Mouse (Mus musculus) liver, embryonic 16.5 days (tissue): ENCODE measurements around the gene Slc35d3. TPM values are rescaled to one million over a fixed set of nuclear protein-coding genes. Genes with fewer than 3 reads are reported as not detected.
A peak's percentile ranks its signal among the peaks of the same experiment; 100 is the strongest.

Experiments
- ATAC-seq: fragments of 200-750 bp; cut with Nextera tagmentation; 2 replicates; pipeline ENCODE4 v1.8.0; 2017; ENCODE audit warnings: low read depth, mild to moderate bottlenecking, moderate number of reproducible peaks, moderate library complexity
- H3K27ac ChIP-seq: fragments of 300-500 bp; sonication (generic); 2 replicates; pipeline ENCODE4 v1.5.1; 2014; ENCODE audit warnings: mild to moderate bottlenecking, low read length
- H3K27me3 ChIP-seq: fragments of 300-500 bp; sonication (generic); 2 replicates; pipeline ENCODE4 v1.6.1; 2014; ENCODE audit warnings: low read depth, low read length, mixed read lengths; ENCODE audit not compliant: control insufficient read depth, insufficient read depth
- H3K36me3 ChIP-seq: fragments of 300-500 bp; sonication (generic); 2 replicates; pipeline ENCODE4 v1.6.1; 2014; ENCODE audit warnings: mild to moderate bottlenecking; ENCODE audit not compliant: control insufficient read depth, insufficient read depth
- H3K4me1 ChIP-seq: fragments of 300-500 bp; sonication (generic); 2 replicates; pipeline ENCODE4 v1.6.1; 2014; ENCODE audit warnings: low read depth, low read length, mixed read lengths; ENCODE audit not compliant: control insufficient read depth
- H3K4me2 ChIP-seq: fragments of 300-500 bp; sonication (generic); 2 replicates; pipeline ENCODE4 v1.6.1; 2014; ENCODE audit warnings: low read depth, low read length, mixed read lengths
- H3K4me3 ChIP-seq: fragments of 300-500 bp; sonication (generic); 2 replicates; pipeline ENCODE4 v1.5.1; 2014; ENCODE audit warnings: low read depth, mild to moderate bottlenecking, low read length
- H3K9ac ChIP-seq: fragments of 300-500 bp; sonication (generic); 2 replicates; pipeline ENCODE4 v1.6.1; 2014; ENCODE audit warnings: low read depth, low read length
- H3K9me3 ChIP-seq: fragments of 300-500 bp; sonication (generic); replicated peaks from 2 replicates; pipeline ENCODE4 v1.6.1; 2016; ENCODE audit warnings: low read length; ENCODE audit not compliant: control insufficient read depth
- WGBS: fragments of 180-500 bp; shearing (Covaris S2); extraction: QIAGEN DNeasy Blood & Tissue Kit; methylation state at CpG from one replicate; pipeline ENCODE4 v1.1.7; 2014; ENCODE audit not compliant: insufficient replicate concordance; 5-methylcytosine and 5-hydroxymethylcytosine counted together
- polyA plus RNA-seq: library from polyadenylated mRNA; unstranded; fragments of >200 nt; fragmentation: Nextera tagmentation; extraction: Ambion mirVana; gene quantifications from 2 replicates; pipeline ENCODE4 v1.2.1, GENCODE M21; 2015

The Slc35d3 gene
- polyA plus RNA-seq, 1 experiment from 2014 or later = 1.7 TPM

DNA sequence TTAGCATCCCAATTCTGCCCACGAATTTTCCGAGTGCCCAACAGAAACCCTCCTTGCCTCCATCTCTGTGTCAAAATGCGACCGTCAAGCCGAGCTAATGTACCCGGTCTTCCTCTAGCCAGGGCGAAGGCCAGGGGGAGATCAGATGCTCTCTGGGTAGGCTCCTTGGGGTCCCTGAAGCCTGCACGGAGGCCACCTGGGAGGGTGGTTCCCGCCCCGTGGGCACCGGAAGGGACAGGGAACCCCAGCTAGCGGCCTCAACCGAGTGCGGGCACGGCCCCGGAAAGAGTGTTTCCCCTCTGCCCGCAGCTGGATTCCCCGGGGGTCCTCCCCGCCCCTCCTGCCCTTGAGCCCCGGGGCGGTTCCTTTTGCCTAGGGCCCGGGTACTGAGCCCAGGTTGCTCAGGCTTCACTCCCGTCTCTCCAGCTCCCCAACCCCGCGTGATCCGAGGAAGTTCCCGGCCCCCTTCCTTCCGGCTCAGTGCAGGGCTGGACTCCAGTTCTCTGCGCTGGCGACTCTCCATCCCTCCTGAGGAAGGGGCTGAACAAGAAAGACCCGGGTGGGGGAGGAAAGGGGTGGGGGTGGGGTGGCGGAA lies 1.4 kb downstream of the Slc35d3 start:
- H3K4me1 ChIP-seq = peaks cover 6% of the 10 kb centered on the region
- peak overlapping the region; percentile 72 for H3K4me2 ChIP-seq
- peaks cover 49% of the 10 kb centered on the region for H3K27me3 ChIP-seq
- WGBS = under 1% methylated on average over 32 of the region's 32 CpGs
- peak; percentile 24; the same call in 1 of the 2 replicates for ATAC-seq
- no peaks in the 10 kb centered on the region for H3K36me3 ChIP-seq
- H3K9ac ChIP-seq = no peak overlapping the region
- no peaks in the 10 kb centered on the region for H3K9me3 ChIP-seq
- peak overlapping the region; percentile 50 for H3K4me3 ChIP-seq
- no peak overlapping the region for H3K27ac ChIP-seq

GRCm38 (mm10) chr10:19848928-19849770 lies 2.1 kb downstream of the Slc35d3 start:
- Histone ChIP-seq H3K4me2 (peak overlapping the region; percentile 72), H3K9me3 (no peaks in the 10 kb centered on the region), H3K36me3 (no peaks in the 10 kb centered on the region), H3K27me3 (peaks cover 49% of the 10 kb centered on the region), H3K27ac (no peak overlapping the region), H3K4me3 (peak overlapping the region; percentile 50), H3K4me1 (peaks cover 6% of the 10 kb centered on the region), H3K9ac (no peak overlapping the region)
- WGBS = 4% methylated on average over 44 of the region's 44 CpGs
- no peak for ATAC-seq

DNA sequence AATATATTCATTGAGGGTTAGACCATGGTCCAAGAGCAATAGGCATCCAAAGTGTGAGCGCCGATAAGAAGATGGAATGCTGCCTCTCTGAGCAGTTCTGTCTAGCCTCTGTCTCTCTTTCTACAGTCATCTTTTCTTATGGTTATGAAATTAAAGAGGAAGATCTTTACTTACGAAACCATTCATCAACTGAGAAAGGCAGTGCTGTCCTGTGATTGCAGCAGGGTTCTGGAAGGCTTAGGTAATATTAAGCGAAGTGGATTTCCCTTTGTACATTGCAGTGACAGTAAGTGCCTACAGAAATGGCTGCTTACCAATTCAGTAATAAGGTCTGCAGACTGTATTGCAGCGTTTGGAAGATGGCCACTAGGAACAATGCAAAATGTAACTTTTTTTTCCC lies 11.4 kb downstream of the Slc35d3 start:
- Histone ChIP-seq H3K4me1 (no peaks in the 10 kb centered on the region), H3K9me3 (no peaks in the 10 kb centered on the region), H3K27ac (no peak overlapping the region), H3K27me3 (no peaks in the 10 kb centered on the region), H3K4me2 (no peak overlapping the region), H3K4me3 (no peak overlapping the region), H3K9ac (no peak overlapping the region), H3K36me3 (no peaks in the 10 kb centered on the region)
- no peak for ATAC-seq
- WGBS = 69% methylated on average over 5 of the region's 5 CpGs

DNA sequence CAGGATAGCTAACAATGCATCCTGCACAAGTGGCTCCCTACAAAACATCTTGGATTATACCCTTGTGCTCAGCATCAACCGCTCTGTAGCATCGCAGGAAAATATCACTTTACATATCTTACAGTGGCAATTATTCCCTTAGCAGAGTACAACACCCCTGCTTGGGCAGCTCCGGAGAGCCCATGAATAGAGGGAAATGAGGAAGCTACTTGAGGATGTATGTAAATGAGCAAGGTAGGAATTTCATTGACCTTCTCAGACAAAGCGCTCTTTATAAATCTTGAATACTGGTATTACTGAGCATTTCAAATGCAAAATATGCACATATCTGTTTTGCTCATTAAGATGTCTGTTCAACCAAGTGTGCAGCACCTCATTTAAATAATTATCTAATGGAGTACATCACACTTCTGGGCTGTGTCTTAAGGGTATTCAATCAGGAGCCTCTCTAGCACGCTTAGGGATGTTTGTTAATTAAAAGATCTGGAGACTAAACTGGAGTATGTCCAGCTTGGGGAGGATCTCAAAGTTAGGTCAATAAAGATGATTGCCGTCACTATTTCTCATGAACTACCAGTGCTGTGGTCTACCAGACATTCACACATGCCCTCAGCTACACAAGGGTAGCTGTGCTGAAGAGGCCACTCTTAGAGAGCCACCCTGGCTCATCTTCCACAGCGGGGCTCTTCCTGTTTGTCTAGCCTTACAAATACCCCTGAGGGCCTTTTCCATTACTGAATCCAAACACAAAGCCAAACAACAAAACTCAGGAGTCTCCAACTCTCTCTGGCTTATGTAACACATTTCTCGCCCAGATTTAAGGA lies 15.2 kb downstream of the Slc35d3 start:
- H3K9me3 ChIP-seq = no peaks in the 10 kb centered on the region
- WGBS = 68% methylated on average over 8 of the region's 8 CpGs
- no peak overlapping the region for H3K27ac ChIP-seq
- no peaks in the 10 kb centered on the region for H3K36me3 ChIP-seq
- no peak overlapping the region for H3K9ac ChIP-seq
- H3K4me2 ChIP-seq = no peak overlapping the region
- no peak overlapping the region for H3K4me3 ChIP-seq
- ATAC-seq = no peak
- H3K4me1 ChIP-seq = no peaks in the 10 kb centered on the region
- no peaks in the 10 kb centered on the region for H3K27me3 ChIP-seq

DNA sequence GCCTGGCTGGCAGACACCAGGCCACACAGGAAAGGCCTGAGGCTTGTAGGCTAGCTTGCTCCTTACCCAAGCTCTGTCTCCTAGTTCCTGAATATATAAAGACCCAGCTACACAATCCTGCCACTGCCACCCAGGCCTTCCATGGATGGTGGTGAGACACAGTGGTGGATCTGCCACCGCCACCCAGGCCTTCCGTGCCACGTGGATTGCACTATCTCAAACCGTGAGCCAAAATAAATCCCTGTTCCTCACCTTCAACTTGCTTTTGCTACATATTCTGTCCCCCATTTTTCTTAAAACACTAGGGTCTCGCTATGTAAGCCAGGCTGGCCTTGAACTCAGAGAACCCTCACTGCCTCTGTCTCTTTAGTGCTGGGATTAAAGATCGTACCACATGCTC lies 17.0 kb downstream of the Slc35d3 start:
- Histone ChIP-seq H3K36me3 (no peaks in the 10 kb centered on the region), H3K4me2 (no peak overlapping the region), H3K4me1 (no peaks in the 10 kb centered on the region), H3K27me3 (no peaks in the 10 kb centered on the region), H3K4me3 (no peak overlapping the region), H3K9me3 (no peaks in the 10 kb centered on the region), H3K9ac (no peak overlapping the region), H3K27ac (no peak overlapping the region)
- ATAC-seq = no peak
- WGBS = 81% methylated on average over 6 of the region's 6 CpGs

GRCm38 (mm10) chr10:19831072-19831849 lies 20.0 kb downstream of the Slc35d3 start:
- no peak overlapping the region for H3K4me3 ChIP-seq
- H3K27ac ChIP-seq = no peak overlapping the region
- H3K4me2 ChIP-seq = no peak overlapping the region
- no peaks in the 10 kb centered on the region for H3K4me1 ChIP-seq
- H3K9ac ChIP-seq = no peak overlapping the region
- 47% methylated on average over 5 of the region's 5 CpGs for WGBS
- ATAC-seq = no peak
- H3K36me3 ChIP-seq = no peaks in the 10 kb centered on the region
- no peaks in the 10 kb centered on the region for H3K27me3 ChIP-seq
- no peaks in the 10 kb centered on the region for H3K9me3 ChIP-seq

GRCm38 (mm10) chr10:19820986-19821385 lies 30.3 kb downstream of the Slc35d3 start:
- H3K9me3 ChIP-seq = no peaks in the 10 kb centered on the region
- H3K36me3 ChIP-seq = no peaks in the 10 kb centered on the region
- H3K27me3 ChIP-seq = peaks cover 6% of the 10 kb centered on the region; the same call in 1 of the 2 replicates
- WGBS = 38% methylated on average over 3 of the region's 3 CpGs
- ATAC-seq = no peak
- no peak overlapping the region for H3K27ac ChIP-seq
- H3K4me1 ChIP-seq = no peaks in the 10 kb centered on the region; the same call in 1 of the 2 replicates
- H3K4me2 ChIP-seq = no peak overlapping the region
- H3K4me3 ChIP-seq = no peak overlapping the region
- H3K9ac ChIP-seq = no peak overlapping the region

- Histone ChIP-seq H3K4me2 (no peak overlapping the region), H3K9ac (no peak overlapping the region), H3K9me3 (no peaks in the 10 kb centered on the region), H3K4me1 (no peaks in the 10 kb centered on the region; the same call in 1 of the 2 replicates), H3K27ac (no peak overlapping the region), H3K27me3 (peaks cover 6% of the 10 kb centered on the region; the same call in 1 of the 2 replicates), H3K4me3 (no peak overlapping the region), H3K36me3 (no peaks in the 10 kb centered on the region)
- ATAC-seq = no peak
- 17% methylated on average over 16 of the region's 16 CpGs for WGBS
Measured at GRCm38 (mm10) chr10:19818723-19819355, 32.4 kb downstream of the Slc35d3 start.
